Mouse (Mus musculus): ENCODE measurements at regions not wholly inside any gene's neighbourhood (a gene's known extent, or its start where the extent isn't known, plus 50 kb on each side); places are given as distances from the start of the nearest gene placed in this dataset.

- no peak overlapping the region for H3K9ac ChIP-seq (ENCODE audit: low read length)
- no peak overlapping the region for H3K27ac ChIP-seq (ENCODE audit: low read depth, low read length)
- no peak overlapping the region for H3K4me3 ChIP-seq (ENCODE audit: low read depth, low read length)
- no peaks in the 10 kb centered on the region for H3K9me3 ChIP-seq (ENCODE audit: control insufficient read depth, low read length)
- WGBS: 85% methylated on average over 9 of the region's 9 CpGs
- no peaks in the 10 kb centered on the region for H3K27me3 ChIP-seq (ENCODE audit: control insufficient read depth, insufficient read depth, low read length)
- no peak overlapping the region for H3K4me2 ChIP-seq
- no peak for ATAC-seq (ENCODE audit: low FRiP score)
- no peaks in the 10 kb centered on the region for H3K36me3 ChIP-seq (ENCODE audit: control insufficient read depth, insufficient read depth, low read length)
- no peak for DNase-seq (ENCODE audit: low spot score, missing footprints)
- H3K4me1 ChIP-seq (ENCODE audit: control insufficient read depth, insufficient read depth, low read length): no peaks in the 10 kb centered on the region
These were observed 257.7 kb upstream of the Atp11b start for GRCm38 (mm10) chr3:35496027-35496824.

- Histone ChIP-seq H3K27ac (ENCODE audit: low read depth, low read length) (no peak overlapping the region), H3K4me2 (no peak overlapping the region), H3K27me3 (ENCODE audit: control insufficient read depth, insufficient read depth, low read length) (no peaks in the 10 kb centered on the region), H3K36me3 (ENCODE audit: control insufficient read depth, insufficient read depth, low read length) (no peaks in the 10 kb centered on the region), H3K4me3 (ENCODE audit: low read depth, low read length) (no peak overlapping the region), H3K4me1 (ENCODE audit: control insufficient read depth, insufficient read depth, low read length) (no peaks in the 10 kb centered on the region), H3K9me3 (ENCODE audit: control insufficient read depth, low read length) (no peaks in the 10 kb centered on the region), H3K9ac (ENCODE audit: low read length) (no peak overlapping the region)
- ATAC-seq (ENCODE audit: low FRiP score): no peak
- DNase-seq (ENCODE audit: low spot score, missing footprints): no peak
- 73% methylated on average over 1 of the region's 1 CpGs for WGBS
These were observed 243.6 kb upstream of the Atp11b start for GRCm38 (mm10) chr3:35510314-35510713.

GRCm38 (mm10) chr3:35516517-35516916, 237.4 kb upstream of the Atp11b start:
- no peak for ATAC-seq (ENCODE audit: low FRiP score)

GRCm38 (mm10) chr3:35520131-35520530, 233.8 kb upstream of the Atp11b start:
- Histone ChIP-seq H3K9ac (ENCODE audit: low read length) (no peak overlapping the region), H3K9me3 (ENCODE audit: control insufficient read depth, low read length) (no peaks in the 10 kb centered on the region), H3K27ac (ENCODE audit: low read depth, low read length) (no peak overlapping the region), H3K4me3 (ENCODE audit: low read depth, low read length) (no peak overlapping the region), H3K4me1 (ENCODE audit: control insufficient read depth, insufficient read depth, low read length) (no peaks in the 10 kb centered on the region), H3K4me2 (no peak overlapping the region), H3K36me3 (ENCODE audit: control insufficient read depth, insufficient read depth, low read length) (no peaks in the 10 kb centered on the region), H3K27me3 (ENCODE audit: control insufficient read depth, insufficient read depth, low read length) (no peaks in the 10 kb centered on the region)
- DNase-seq (ENCODE audit: low spot score, missing footprints) (no peak), ATAC-seq (ENCODE audit: low FRiP score) (no peak)
- WGBS: 75% methylated on average over 3 of the region's 3 CpGs

More at GRCm38 (mm10) chr3:35516517-35516916, 237.4 kb upstream of the Atp11b start:
- no peaks in the 10 kb centered on the region for H3K4me1 ChIP-seq (ENCODE audit: control insufficient read depth, insufficient read depth, low read length)
- 80% methylated on average over 4 of the region's 4 CpGs for WGBS
- no peak overlapping the region for H3K9ac ChIP-seq (ENCODE audit: low read length)
- H3K27ac ChIP-seq (ENCODE audit: low read depth, low read length): no peak overlapping the region
- H3K36me3 ChIP-seq (ENCODE audit: control insufficient read depth, insufficient read depth, low read length): no peaks in the 10 kb centered on the region
- no peak overlapping the region for H3K4me2 ChIP-seq
- no peaks in the 10 kb centered on the region for H3K27me3 ChIP-seq (ENCODE audit: control insufficient read depth, insufficient read depth, low read length)
- no peak for DNase-seq (ENCODE audit: low spot score, missing footprints)
- H3K9me3 ChIP-seq (ENCODE audit: control insufficient read depth, low read length): no peaks in the 10 kb centered on the region
- H3K4me3 ChIP-seq (ENCODE audit: low read depth, low read length): no peak overlapping the region

- Histone ChIP-seq H3K36me3 (ENCODE audit: control insufficient read depth, insufficient read depth, low read length) (no peaks in the 10 kb centered on the region), H3K27ac (ENCODE audit: low read depth, low read length) (no peak overlapping the region), H3K9me3 (ENCODE audit: control insufficient read depth, low read length) (no peaks in the 10 kb centered on the region), H3K4me1 (ENCODE audit: control insufficient read depth, insufficient read depth, low read length) (no peaks in the 10 kb centered on the region), H3K4me3 (ENCODE audit: low read depth, low read length) (no peak overlapping the region), H3K27me3 (ENCODE audit: control insufficient read depth, insufficient read depth, low read length) (no peaks in the 10 kb centered on the region), H3K9ac (ENCODE audit: low read length) (no peak overlapping the region), H3K4me2 (no peak overlapping the region)
- DNase-seq (ENCODE audit: low spot score, missing footprints) (no peak), ATAC-seq (ENCODE audit: low FRiP score) (no peak)
These were observed 206.2 kb upstream of the Atp11b start for GRCm38 (mm10) chr3:35547696-35548095.

GRCm38 (mm10) chr3:35551791-35552190, 202.1 kb upstream of the Atp11b start:
- H3K4me3 ChIP-seq (ENCODE audit: low read depth, low read length): no peak overlapping the region
- DNase-seq (ENCODE audit: low spot score, missing footprints) (no peak), ATAC-seq (ENCODE audit: low FRiP score) (no peak)

GRCm38 (mm10) chr3:35560425-35560824, 193.5 kb upstream of the Atp11b start:
- Histone ChIP-seq H3K27me3 (ENCODE audit: control insufficient read depth, insufficient read depth, low read length) (no peaks in the 10 kb centered on the region), H3K4me1 (ENCODE audit: control insufficient read depth, insufficient read depth, low read length) (peaks cover 2% of the 10 kb centered on the region; the same call in 1 of the 2 replicates), H3K9me3 (ENCODE audit: control insufficient read depth, low read length) (no peaks in the 10 kb centered on the region), H3K4me3 (ENCODE audit: low read depth, low read length) (no peak overlapping the region), H3K36me3 (ENCODE audit: control insufficient read depth, insufficient read depth, low read length) (no peaks in the 10 kb centered on the region), H3K27ac (ENCODE audit: low read depth, low read length) (no peak overlapping the region), H3K4me2 (no peak overlapping the region), H3K9ac (ENCODE audit: low read length) (no peak overlapping the region)
- 89% methylated on average over 10 of the region's 10 CpGs for WGBS
- DNase-seq (ENCODE audit: low spot score, missing footprints) (no peak), ATAC-seq (ENCODE audit: low FRiP score) (no peak)

More at GRCm38 (mm10) chr3:35551791-35552190, 202.1 kb upstream of the Atp11b start:
- Histone ChIP-seq H3K27ac (ENCODE audit: low read depth, low read length) (no peak overlapping the region), H3K4me2 (no peak overlapping the region), H3K27me3 (ENCODE audit: control insufficient read depth, insufficient read depth, low read length) (no peaks in the 10 kb centered on the region), H3K9me3 (ENCODE audit: control insufficient read depth, low read length) (no peaks in the 10 kb centered on the region), H3K4me1 (ENCODE audit: control insufficient read depth, insufficient read depth, low read length) (no peaks in the 10 kb centered on the region), H3K36me3 (ENCODE audit: control insufficient read depth, insufficient read depth, low read length) (no peaks in the 10 kb centered on the region), H3K9ac (ENCODE audit: low read length) (no peak overlapping the region)
- 87% methylated on average over 9 of the region's 9 CpGs for WGBS

GRCm38 (mm10) chr3:35574402-35574801, 179.5 kb upstream of the Atp11b start:
- H3K9ac ChIP-seq (ENCODE audit: low read length): no peak overlapping the region
- H3K9me3 ChIP-seq (ENCODE audit: control insufficient read depth, low read length): no peaks in the 10 kb centered on the region
- ATAC-seq (ENCODE audit: low FRiP score): peak; percentile 61; the same call in 1 of the 2 replicates
- no peaks in the 10 kb centered on the region for H3K36me3 ChIP-seq (ENCODE audit: control insufficient read depth, insufficient read depth, low read length)
- H3K4me3 ChIP-seq (ENCODE audit: low read depth, low read length): no peak overlapping the region
- H3K4me2 ChIP-seq: no peak overlapping the region
- H3K4me1 ChIP-seq (ENCODE audit: control insufficient read depth, insufficient read depth, low read length): no peaks in the 10 kb centered on the region
- DNase-seq (ENCODE audit: low spot score, missing footprints): peak; percentile 95
- 21% methylated on average over 10 of the region's 10 CpGs for WGBS
- no peak overlapping the region for H3K27ac ChIP-seq (ENCODE audit: low read depth, low read length)
- no peaks in the 10 kb centered on the region for H3K27me3 ChIP-seq (ENCODE audit: control insufficient read depth, insufficient read depth, low read length)

Measured in midbrain, embryonic 11.5 days (tissue).